Comparison of ENCODE assay signal across 26 mouse cellular contexts in genomic region chr13:13477046-13477445, GRCm38 (mm10). TPM values are rescaled to one million over a fixed set of nuclear protein-coding genes. Genes with fewer than 3 reads are reported as not detected.
A peak's percentile ranks its signal among the peaks of the same experiment; 100 is the strongest.
DNase-seq lines count a peak whose midpoint lies in the region; ATAC-seq and TF ChIP-seq lines count a peak whose summit lies in the region.
"Had no signal": no experiment of that assay in that cellular context is flagged by ENCODE, and none has a peak within 500 bp of the region (broad histone marks: within the 10 kb centered on the region; RNA-seq: fewer than 3 reads in every experiment).

No protein-coding gene starts in this region.

- H3K27ac ChIP-seq in gastrocnemius, adult 2 months, result 0 out of 2 replicates have a peak overlapping the region, but pooled peaks have one; percentile 6
- no peak overlapping the region for H3K27ac ChIP-seq in midbrain, embryonic 11.5 days (ENCODE audit: low read depth, low read length)
- H3K27ac ChIP-seq in midbrain, embryonic 16.5 days (ENCODE audit: low read length), result no peak overlapping the region
- H3K27ac ChIP-seq in forebrain, embryonic 14.5 days (ENCODE audit: low read depth, low read length), result no peak overlapping the region
- H3K27ac ChIP-seq: embryonic facial prominence, embryonic 13.5 days; embryonic facial prominence, embryonic 15.5 days; forebrain, embryonic 10.5 days; forebrain, embryonic 12.5 days; forebrain, embryonic 15.5 days had no signal

- no peak overlapping the region for H3K9ac ChIP-seq in midbrain, embryonic 11.5 days (ENCODE audit: low read length)
- no peak overlapping the region for H3K9ac ChIP-seq in midbrain, embryonic 16.5 days (ENCODE audit: low read depth, low read length)
- no peak overlapping the region for H3K9ac ChIP-seq in forebrain, embryonic 14.5 days (ENCODE audit: low read length)
- H3K9ac ChIP-seq: embryonic facial prominence, embryonic 13.5 days; embryonic facial prominence, embryonic 15.5 days; forebrain, embryonic 12.5 days; forebrain, embryonic 15.5 days; forebrain, postnatal 0 days had no signal

- no peaks in the 10 kb centered on the region for H3K36me3 ChIP-seq in midbrain, embryonic 11.5 days (ENCODE audit: control insufficient read depth, insufficient read depth, low read length)
- no peaks in the 10 kb centered on the region for H3K36me3 ChIP-seq in midbrain, embryonic 16.5 days (ENCODE audit: control insufficient read depth, insufficient read depth, low read length)
- H3K36me3 ChIP-seq in forebrain, embryonic 14.5 days (ENCODE audit: control insufficient read depth, insufficient read depth, low read length), result no peaks in the 10 kb centered on the region
- H3K36me3 ChIP-seq: forebrain, embryonic 12.5 days; forebrain, embryonic 15.5 days; G1E had no signal

- 84% methylated on average over 2 of the region's 2 CpGs for WGBS in midbrain, embryonic 11.5 days
- 89% methylated on average over 2 of the region's 2 CpGs for WGBS in midbrain, embryonic 16.5 days
- WGBS in forebrain, embryonic 14.5 days, result 88% methylated on average over 2 of the region's 2 CpGs

- H3K27me3 ChIP-seq in midbrain, embryonic 11.5 days (ENCODE audit: control insufficient read depth, insufficient read depth, low read length), result no peaks in the 10 kb centered on the region
- no peaks in the 10 kb centered on the region for H3K27me3 ChIP-seq in midbrain, embryonic 16.5 days (ENCODE audit: control insufficient read depth, insufficient read depth, low read depth, low read length)
- H3K27me3 ChIP-seq in forebrain, embryonic 14.5 days (replicated peaks; ENCODE audit: control insufficient read depth, insufficient read depth, low read length), result no peaks in the 10 kb centered on the region
- H3K27me3 ChIP-seq: embryonic facial prominence, embryonic 13.5 days; embryonic facial prominence, embryonic 15.5 days; forebrain, embryonic 12.5 days; forebrain, embryonic 15.5 days; Patski had no signal

- TF ChIP-seq CTCF in gastrocnemius, adult 2 months (IDR thresholded peaks at IDR 0.05), result no peak

- H3K4me1 ChIP-seq in midbrain, embryonic 11.5 days (ENCODE audit: control insufficient read depth, insufficient read depth, low read length), result no peaks in the 10 kb centered on the region; the same call in 1 of the 2 replicates
- 0 out of 2 replicates have a peak, but pooled peaks cover 4% of the 10 kb centered on the region for H3K4me1 ChIP-seq in midbrain, embryonic 16.5 days (ENCODE audit: control insufficient read depth, insufficient read depth, low read length)
- no peaks in the 10 kb centered on the region for H3K4me1 ChIP-seq in forebrain, embryonic 14.5 days (ENCODE audit: control insufficient read depth, insufficient read depth, low read length)
- H3K4me1 ChIP-seq: embryonic facial prominence, embryonic 15.5 days; forebrain, embryonic 15.5 days had no signal

- no peak overlapping the region for H3K4me2 ChIP-seq in midbrain, embryonic 11.5 days
- H3K4me2 ChIP-seq in midbrain, embryonic 16.5 days (ENCODE audit: low read length), result no peak overlapping the region
- H3K4me2 ChIP-seq in forebrain, embryonic 14.5 days (ENCODE audit: low read length), result no peak overlapping the region
- H3K4me2 ChIP-seq: embryonic facial prominence, embryonic 13.5 days; embryonic facial prominence, embryonic 15.5 days; forebrain, embryonic 12.5 days; forebrain, embryonic 15.5 days had no signal

- no peaks in the 10 kb centered on the region for H3K9me3 ChIP-seq in midbrain, embryonic 11.5 days (ENCODE audit: control insufficient read depth, low read length)
- H3K9me3 ChIP-seq in midbrain, embryonic 16.5 days (replicated peaks; ENCODE audit: control insufficient read depth, low read length, poor library complexity, severe bottlenecking), result no peaks in the 10 kb centered on the region
- no peaks in the 10 kb centered on the region for H3K9me3 ChIP-seq in forebrain, embryonic 14.5 days (replicated peaks; ENCODE audit: control insufficient read depth, low read length)
- H3K9me3 ChIP-seq: embryonic facial prominence, embryonic 13.5 days; embryonic facial prominence, embryonic 15.5 days; forebrain, embryonic 10.5 days; forebrain, embryonic 12.5 days; forebrain, embryonic 15.5 days; G1E had no signal

- intact Hi-C loops in gastrocnemius, adult 2 months (cut with DNase I), result no loop called here

- no peak overlapping the region for H3K4me3 ChIP-seq in gastrocnemius, adult 2 months
- H3K4me3 ChIP-seq in midbrain, embryonic 11.5 days (ENCODE audit: low read depth, low read length), result no peak overlapping the region
- H3K4me3 ChIP-seq in midbrain, embryonic 16.5 days (ENCODE audit: low read depth, low read length), result no peak overlapping the region
- H3K4me3 ChIP-seq in forebrain, embryonic 14.5 days (ENCODE audit: low read depth, low read length), result no peak overlapping the region
- H3K4me3 ChIP-seq: embryonic facial prominence, embryonic 13.5 days; embryonic facial prominence, embryonic 15.5 days; erythroblast, embryonic 14.5 days; forebrain, embryonic 10.5 days; forebrain, embryonic 12.5 days; forebrain, embryonic 15.5 days had no signal

- ATAC-seq in midbrain, embryonic 11.5 days (ENCODE audit: low FRiP score), result no peak
- ATAC-seq in midbrain, embryonic 16.5 days, result no peak
- no peak for ATAC-seq in forebrain, embryonic 14.5 days
- ATAC-seq: forebrain, embryonic 15.5 days; forebrain, postnatal 0 days; Patski had no signal

- no peak for DNase-seq in gastrocnemius, adult 2 months
- no peak for DNase-seq in gastrocnemius, adult 18-20 months (ENCODE audit: low spot score)
- peak; percentile 39 for DNase-seq in midbrain, embryonic 11.5 days (ENCODE audit: low spot score, missing footprints)
- DNase-seq in ZHBTc4 (ENCODE audit: low read depth, low spot score), result peak; percentile 57
- DNase-seq in forebrain, embryonic 14.5 days (ENCODE audit: low spot score), result no peak
- DNase-seq: adrenal gland, adult 2 months; adrenal gland, postnatal 10 days; adrenal gland, postnatal 25 days; cerebellum, adult 11 months; cerebellum, adult 18-20 months; cerebellum, adult 8-10 months; cerebellum, adult 9-11 months; cerebellum, postnatal 14 days; cerebellum, postnatal 36 days; embryo, embryonic 11 days; forebrain, postnatal 0 days had no signal

RNA-seq across cellular contexts. Expression of gene Nid1, which starts 39.7 kb away (rescaled TPM):
- 10 to 100 TPM; 37.3 to 49.2 TPM for total RNA-seq in gastrocnemius, adult 2 months (2021)
- total RNA-seq in gastrocnemius, adult 18-20 months (2021), result 10 to 100 TPM; 30.1 to 33.5 TPM
- 42.7 and 44.2 TPM in 2 replicates for polyA plus RNA-seq in midbrain, embryonic 11.5 days (2014; fragmentation: Nextera tagmentation; extraction: Ambion mirVana)
- 35.7 and 37.8 TPM in 2 replicates for polyA plus RNA-seq in midbrain, embryonic 16.5 days (2015; fragmentation: Nextera tagmentation; extraction: Ambion mirVana)
- polyA plus RNA-seq in forebrain, embryonic 14.5 days (2014; fragmentation: Nextera tagmentation; extraction: Ambion mirVana), result 20.8 and 23.5 TPM in 2 replicates
- total RNA-seq: common myeloid progenitor, adult 5-6 weeks had no signal
- polyA plus RNA-seq: erythroblast, embryonic 14.5 days; G1E had no signal

Comparison
In these comparisons a context has a peak if more than half of its experiments do, and no peak if none do; other contexts are left out.
1. DNase-seq: peak in midbrain, embryonic 11.5 days (single experiment) and ZHBTc4 (single experiment); none in gastrocnemius, adult 2 months (single experiment), gastrocnemius, adult 18-20 months (single experiment) and forebrain, embryonic 14.5 days (single experiment).